Mouse (Mus musculus): ENCODE data around the gene Fmnl2. TPM values are rescaled to one million over a fixed set of nuclear protein-coding genes. Genes with fewer than 3 reads are reported as not detected.

Gene Fmnl2
- polyA plus RNA-seq, 1 experiment from 2014 or later: 6.7 TPM

GRCm38 (mm10) chr2:52844936-52845752 is 12.5 kb upstream of the Fmnl2 start:
- 81% methylated on average over 14 of the region's 14 CpGs for WGBS

GRCm38 (mm10) chr2:52846506-52846905 is 11.2 kb upstream of the Fmnl2 start:
- H3K27ac ChIP-seq (replicated peaks): no peak overlapping the region
- WGBS: 55% methylated on average over 3 of the region's 3 CpGs
- H3K4me1 ChIP-seq: no peaks in the 10 kb centered on the region
- no peak for DNase-seq (ENCODE audit: low spot score)
- no peaks in the 10 kb centered on the region for H3K9me3 ChIP-seq (replicated peaks)
- peaks cover 12% of the 10 kb centered on the region; the same call in 1 of the 2 replicates for H3K27me3 ChIP-seq (ENCODE audit: low read depth, poor library complexity, severe bottlenecking)
- no peak overlapping the region for H3K4me3 ChIP-seq
- H3K36me3 ChIP-seq: no peaks in the 10 kb centered on the region

More at GRCm38 (mm10) chr2:52844936-52845752, 12.5 kb upstream of the Fmnl2 start:
- Histone ChIP-seq H3K9me3 (replicated peaks) (no peaks in the 10 kb centered on the region), H3K4me3 (no peak overlapping the region), H3K36me3 (no peaks in the 10 kb centered on the region), H3K27me3 (ENCODE audit: low read depth, poor library complexity, severe bottlenecking) (peaks cover 12% of the 10 kb centered on the region; the same call in 1 of the 2 replicates), H3K27ac (replicated peaks) (no peak overlapping the region), H3K4me1 (no peaks in the 10 kb centered on the region)
- DNase-seq (ENCODE audit: low spot score): no peak

GRCm38 (mm10) chr2:52849092-52849491 is 8.6 kb upstream of the Fmnl2 start:
- no peaks in the 10 kb centered on the region for H3K4me1 ChIP-seq
- no peaks in the 10 kb centered on the region for H3K36me3 ChIP-seq
- 82% methylated on average over 3 of the region's 3 CpGs for WGBS
- no peaks in the 10 kb centered on the region for H3K9me3 ChIP-seq (replicated peaks)
- H3K4me3 ChIP-seq: no peak overlapping the region
- no peak overlapping the region for H3K27ac ChIP-seq (replicated peaks)
- DNase-seq (ENCODE audit: low spot score): no peak
- H3K27me3 ChIP-seq (ENCODE audit: low read depth, poor library complexity, severe bottlenecking): peaks cover 9% of the 10 kb centered on the region; the same call in 1 of the 2 replicates

- Histone ChIP-seq H3K27ac (replicated peaks) (peak overlapping the region; percentile 97), H3K4me3 (peak overlapping the region; percentile 94), H3K4me1 (peaks cover 43% of the 10 kb centered on the region), H3K36me3 (peaks cover 4% of the 10 kb centered on the region; the same call in 1 of the 2 replicates), H3K27me3 (ENCODE audit: low read depth, poor library complexity, severe bottlenecking) (no peaks in the 10 kb centered on the region), H3K9me3 (replicated peaks) (no peaks in the 10 kb centered on the region)
- DNase-seq (ENCODE audit: low spot score): peak; percentile 72
- under 1% methylated on average over 46 of the region's 46 CpGs for WGBS
These were observed 1.1 kb downstream of the Fmnl2 start for GRCm38 (mm10) chr2:52858529-52859465.

- Histone ChIP-seq H3K4me3 (peak overlapping the region; percentile 94), H3K27me3 (ENCODE audit: low read depth, poor library complexity, severe bottlenecking) (no peaks in the 10 kb centered on the region), H3K9me3 (replicated peaks) (no peaks in the 10 kb centered on the region), H3K36me3 (peaks cover 11% of the 10 kb centered on the region), H3K4me1 (peaks cover 43% of the 10 kb centered on the region), H3K27ac (replicated peaks) (peak overlapping the region; percentile 97)
- 11% methylated on average over 7 of the region's 7 CpGs for WGBS
- DNase-seq (ENCODE audit: low spot score): peak; percentile 39
These were observed 1.8 kb downstream of the Fmnl2 start for GRCm38 (mm10) chr2:52859466-52859840.

- Histone ChIP-seq H3K4me3 (peak overlapping the region; percentile 94), H3K4me1 (peaks cover 43% of the 10 kb centered on the region), H3K9me3 (replicated peaks) (no peaks in the 10 kb centered on the region), H3K27me3 (ENCODE audit: low read depth, poor library complexity, severe bottlenecking) (no peaks in the 10 kb centered on the region), H3K27ac (replicated peaks) (peak overlapping the region; percentile 97), H3K36me3 (peaks cover 15% of the 10 kb centered on the region)
- 34% methylated on average over 8 of the region's 8 CpGs for WGBS
- DNase-seq (ENCODE audit: low spot score): no peak
These were observed 2.6 kb downstream of the Fmnl2 start for GRCm38 (mm10) chr2:52860111-52860775.

GRCm38 (mm10) chr2:52862046-52862759 is 4.5 kb downstream of the Fmnl2 start:
- 90% methylated on average over 9 of the region's 9 CpGs for WGBS
- no peak overlapping the region for H3K27ac ChIP-seq (replicated peaks)
- no peak for DNase-seq (ENCODE audit: low spot score)
- H3K4me3 ChIP-seq: no peak overlapping the region
- H3K9me3 ChIP-seq (replicated peaks): peaks cover under 1% of the 10 kb centered on the region; the same call in 1 of the 2 replicates
- peaks cover 29% of the 10 kb centered on the region for H3K36me3 ChIP-seq
- no peaks in the 10 kb centered on the region for H3K27me3 ChIP-seq (ENCODE audit: low read depth, poor library complexity, severe bottlenecking)
- H3K4me1 ChIP-seq: peaks cover 40% of the 10 kb centered on the region

GRCm38 (mm10) chr2:52862760-52863124 is 5.1 kb downstream of the Fmnl2 start:
- no peaks in the 10 kb centered on the region for H3K27me3 ChIP-seq (ENCODE audit: low read depth, poor library complexity, severe bottlenecking)
- DNase-seq (ENCODE audit: low spot score): no peak
- H3K4me1 ChIP-seq: peaks cover 35% of the 10 kb centered on the region
- H3K27ac ChIP-seq (replicated peaks): no peak overlapping the region
- no peak overlapping the region for H3K4me3 ChIP-seq
- 88% methylated on average over 4 of the region's 4 CpGs for WGBS
- H3K9me3 ChIP-seq (replicated peaks): peaks cover 5% of the 10 kb centered on the region; the same call in 1 of the 2 replicates
- H3K36me3 ChIP-seq: peaks cover 34% of the 10 kb centered on the region

GRCm38 (mm10) chr2:52864635-52865034 is 7.0 kb downstream of the Fmnl2 start:
- Histone ChIP-seq H3K4me1 (peaks cover 27% of the 10 kb centered on the region), H3K27me3 (ENCODE audit: low read depth, poor library complexity, severe bottlenecking) (no peaks in the 10 kb centered on the region), H3K27ac (replicated peaks) (no peak overlapping the region), H3K4me3 (no peak overlapping the region), H3K9me3 (replicated peaks) (peaks cover 5% of the 10 kb centered on the region; the same call in 1 of the 2 replicates), H3K36me3 (peaks cover 48% of the 10 kb centered on the region)
- no peak for DNase-seq (ENCODE audit: low spot score)
- 92% methylated on average over 7 of the region's 7 CpGs for WGBS

GRCm38 (mm10) chr2:52866151-52866550 is 8.5 kb downstream of the Fmnl2 start:
- Histone ChIP-seq H3K4me3 (no peak overlapping the region), H3K36me3 (peaks cover 48% of the 10 kb centered on the region), H3K27ac (replicated peaks) (no peak overlapping the region), H3K4me1 (peaks cover 13% of the 10 kb centered on the region), H3K27me3 (ENCODE audit: low read depth, poor library complexity, severe bottlenecking) (no peaks in the 10 kb centered on the region), H3K9me3 (replicated peaks) (peaks cover 5% of the 10 kb centered on the region; the same call in 1 of the 2 replicates)
- no peak for DNase-seq (ENCODE audit: low spot score)
- WGBS: 89% methylated on average over 3 of the region's 3 CpGs

GRCm38 (mm10) chr2:52867781-52868180 is 10.1 kb downstream of the Fmnl2 start:
- WGBS: 90% methylated on average over 9 of the region's 9 CpGs
- peaks cover 48% of the 10 kb centered on the region for H3K36me3 ChIP-seq

More at GRCm38 (mm10) chr2:52867781-52868180, 10.1 kb downstream of the Fmnl2 start:
- Histone ChIP-seq H3K27ac (replicated peaks) (no peak overlapping the region), H3K27me3 (ENCODE audit: low read depth, poor library complexity, severe bottlenecking) (no peaks in the 10 kb centered on the region), H3K9me3 (replicated peaks) (peaks cover 5% of the 10 kb centered on the region; the same call in 1 of the 2 replicates), H3K4me1 (0 out of 2 replicates have a peak, but pooled peaks cover 2% of the 10 kb centered on the region), H3K4me3 (no peak overlapping the region)
- DNase-seq (ENCODE audit: low spot score): no peak
